Mouse (Mus musculus) hindbrain, postnatal 0 days (tissue): Measurements from ENCODE around the gene Dip2c. TPM values are rescaled to one million over a fixed set of nuclear protein-coding genes. Genes with fewer than 3 reads are reported as not detected.
A peak's percentile ranks its signal among the peaks of the same experiment; 100 is the strongest.

Experiments
- ATAC-seq: fragments of 200-750 bp; cut with Nextera tagmentation; 2 replicates; pipeline ENCODE4 v1.8.0; 2017; ENCODE audit warnings: mild to moderate bottlenecking, moderate TSS enrichment, moderate library complexity
- DNase-seq: peaks from one replicate; pipeline ENCODE4 v3.0.0-alpha.2; 2015; ENCODE audit warnings: low spot score
- H3K27ac ChIP-seq: fragments of 300-500 bp; sonication (generic); 2 replicates; pipeline ENCODE4 v1.5.1; 2014; ENCODE audit warnings: mild to moderate bottlenecking
- H3K27me3 ChIP-seq: fragments of 300-500 bp; sonication (generic); 2 replicates; pipeline ENCODE4 v1.6.1; 2014; ENCODE audit warnings: low read length, mixed read lengths; ENCODE audit not compliant: insufficient read depth
- H3K36me3 ChIP-seq: fragments of 300-500 bp; sonication (generic); 2 replicates; pipeline ENCODE4 v1.6.1; 2014; ENCODE audit warnings: low read length, mixed read lengths; ENCODE audit not compliant: insufficient read depth
- H3K4me1 ChIP-seq: fragments of 300-500 bp; sonication (generic); 2 replicates; pipeline ENCODE4 v1.6.1; 2014; ENCODE audit warnings: antibody characterized with exemption, low read length, mixed read lengths; ENCODE audit not compliant: insufficient read depth
- H3K4me2 ChIP-seq: fragments of 300-500 bp; sonication (generic); 2 replicates; pipeline ENCODE4 v1.6.1; 2014; ENCODE audit warnings: low read depth, mild to moderate bottlenecking, low read length, moderate library complexity, mixed read lengths
- H3K4me3 ChIP-seq: fragments of 300-500 bp; sonication (generic); 2 replicates; pipeline ENCODE4 v1.5.1; 2014; ENCODE audit warnings: low read length
- H3K9ac ChIP-seq: fragments of 300-500 bp; sonication (generic); replicated peaks from 2 replicates; pipeline ENCODE4 v1.6.1; 2014; ENCODE audit warnings: mild to moderate bottlenecking, low read length, moderate library complexity, mixed read lengths
- H3K9me3 ChIP-seq: fragments of 300-500 bp; sonication (generic); 2 replicates; pipeline ENCODE4 v1.6.1; 2016; ENCODE audit warnings: low read length, mixed read lengths
- CTCF ChIP-seq: IDR thresholded peaks from 2 replicates; pipeline ENCODE4 v1.5.1; 2016; ENCODE audit warnings: antibody characterized with exemption, control low read depth, low read depth
- WGBS: fragments of 180-500 bp; shearing (Covaris S2); extraction: QIAGEN DNeasy Blood & Tissue Kit; methylation state at CpG from one replicate; pipeline ENCODE4 v1.1.7; 2014; 5-methylcytosine and 5-hydroxymethylcytosine counted together
- polyA plus RNA-seq: library from polyadenylated mRNA; unstranded; fragments of >200 nt; fragmentation: Nextera tagmentation; extraction: Ambion mirVana; gene quantifications from 2 replicates; pipeline ENCODE4 v1.2.1, GENCODE M21; 2015
- total RNA-seq: library from RNA; depleted of rRNA; stranded (reverse); fragments of >200 nt; gene quantifications from 2 replicates; pipeline ENCODE4 v1.2.3, GENCODE M21; 2014

Dip2c gene
- total and polyA plus RNA-seq, 2 experiments from 2014 or later, result 9.2 to 73.6 TPM

GRCm38 (mm10) chr13:9319745-9320144, 43.4 kb downstream of the Dip2c start:
- Histone ChIP-seq H3K4me1 (no peaks in the 10 kb centered on the region), H3K36me3 (no peaks in the 10 kb centered on the region), H3K4me3 (no peak overlapping the region), H3K27me3 (no peaks in the 10 kb centered on the region), H3K4me2 (no peak overlapping the region), H3K9ac (no peak overlapping the region), H3K9me3 (no peaks in the 10 kb centered on the region), H3K27ac (no peak overlapping the region)
- no peak for ATAC-seq
- WGBS, result 86% methylated on average over 2 of the region's 2 CpGs
- no peak for DNase-seq
- no peak for TF ChIP-seq CTCF

- 68% methylated on average over 1 of the region's 1 CpGs for WGBS
- TF ChIP-seq CTCF, result no peak
- no peaks in the 10 kb centered on the region for H3K9me3 ChIP-seq
Measured at GRCm38 (mm10) chr13:9325262-9325661, 48.9 kb downstream of the Dip2c start.

GRCm38 (mm10) chr13:9329307-9329915, 53.1 kb downstream of the Dip2c start:
- Histone ChIP-seq H3K4me2 (no peak overlapping the region), H3K27me3 (no peaks in the 10 kb centered on the region), H3K27ac (no peak overlapping the region), H3K4me3 (no peak overlapping the region), H3K9me3 (no peaks in the 10 kb centered on the region), H3K9ac (no peak overlapping the region), H3K36me3 (no peaks in the 10 kb centered on the region), H3K4me1 (no peaks in the 10 kb centered on the region; the same call in 1 of the 2 replicates)
- WGBS, result 44% methylated on average over 1 of the region's 1 CpGs
- DNase-seq, result peak; percentile 15
- TF ChIP-seq CTCF, result no peak
- ATAC-seq, result peak; percentile 61; the same call in 1 of the 2 replicates

More at GRCm38 (mm10) chr13:9325262-9325661, 48.9 kb downstream of the Dip2c start:
- H3K4me3 ChIP-seq, result no peak overlapping the region
- DNase-seq (no peak), ATAC-seq (no peak)
- H3K36me3 ChIP-seq, result no peaks in the 10 kb centered on the region
- no peak overlapping the region for H3K4me2 ChIP-seq
- H3K27me3 ChIP-seq, result no peaks in the 10 kb centered on the region
- H3K4me1 ChIP-seq, result no peaks in the 10 kb centered on the region; the same call in 1 of the 2 replicates
- no peak overlapping the region for H3K9ac ChIP-seq
- no peak overlapping the region for H3K27ac ChIP-seq

GRCm38 (mm10) chr13:9333187-9333586, 56.9 kb downstream of the Dip2c start:
- Histone ChIP-seq H3K9me3 (no peaks in the 10 kb centered on the region), H3K27me3 (no peaks in the 10 kb centered on the region), H3K4me1 (no peaks in the 10 kb centered on the region; the same call in 1 of the 2 replicates), H3K36me3 (no peaks in the 10 kb centered on the region), H3K4me2 (no peak overlapping the region), H3K4me3 (no peak overlapping the region), H3K9ac (no peak overlapping the region), H3K27ac (no peak overlapping the region)
- no peak for DNase-seq
- no peak for ATAC-seq
- no peak for TF ChIP-seq CTCF

GRCm38 (mm10) chr13:9340293-9340692, 64.0 kb downstream of the Dip2c start:
- Histone ChIP-seq H3K9ac (no peak overlapping the region), H3K9me3 (no peaks in the 10 kb centered on the region), H3K27ac (no peak overlapping the region), H3K4me1 (no peaks in the 10 kb centered on the region), H3K4me2 (no peak overlapping the region), H3K4me3 (no peak overlapping the region), H3K27me3 (no peaks in the 10 kb centered on the region), H3K36me3 (no peaks in the 10 kb centered on the region)
- DNase-seq, result no peak
- no peak for ATAC-seq
- 95% methylated on average over 4 of the region's 4 CpGs for WGBS
- TF ChIP-seq CTCF, result no peak

- H3K9me3 ChIP-seq, result no peaks in the 10 kb centered on the region
- no peak for DNase-seq
- WGBS, result 95% methylated on average over 1 of the region's 1 CpGs
- TF ChIP-seq CTCF, result no peak
- H3K27me3 ChIP-seq, result no peaks in the 10 kb centered on the region
- H3K4me1 ChIP-seq, result no peaks in the 10 kb centered on the region
- no peaks in the 10 kb centered on the region for H3K36me3 ChIP-seq
- ATAC-seq, result no peak
- H3K9ac ChIP-seq, result no peak overlapping the region
- H3K4me2 ChIP-seq, result no peak overlapping the region
- H3K27ac ChIP-seq, result no peak overlapping the region
- H3K4me3 ChIP-seq, result no peak overlapping the region
Measured at GRCm38 (mm10) chr13:9342696-9343095, 66.4 kb downstream of the Dip2c start.

- DNase-seq (no peak), ATAC-seq (no peak)
- Histone ChIP-seq H3K4me2 (no peak overlapping the region), H3K9ac (no peak overlapping the region), H3K4me3 (no peak overlapping the region), H3K4me1 (no peaks in the 10 kb centered on the region), H3K36me3 (no peaks in the 10 kb centered on the region), H3K27me3 (no peaks in the 10 kb centered on the region), H3K9me3 (no peaks in the 10 kb centered on the region), H3K27ac (no peak overlapping the region)
- TF ChIP-seq CTCF, result no peak
- 85% methylated on average over 3 of the region's 3 CpGs for WGBS
Measured at GRCm38 (mm10) chr13:9347448-9347847, 71.1 kb downstream of the Dip2c start.
